Mouse (Mus musculus): ENCODE results near the gene Slc12a1. TPM values are rescaled to one million over a fixed set of nuclear protein-coding genes. Genes with fewer than 3 reads are reported as not detected.

The Slc12a1 gene
- polyA plus RNA-seq, 2 experiments = 0.06 TPM

DNA sequence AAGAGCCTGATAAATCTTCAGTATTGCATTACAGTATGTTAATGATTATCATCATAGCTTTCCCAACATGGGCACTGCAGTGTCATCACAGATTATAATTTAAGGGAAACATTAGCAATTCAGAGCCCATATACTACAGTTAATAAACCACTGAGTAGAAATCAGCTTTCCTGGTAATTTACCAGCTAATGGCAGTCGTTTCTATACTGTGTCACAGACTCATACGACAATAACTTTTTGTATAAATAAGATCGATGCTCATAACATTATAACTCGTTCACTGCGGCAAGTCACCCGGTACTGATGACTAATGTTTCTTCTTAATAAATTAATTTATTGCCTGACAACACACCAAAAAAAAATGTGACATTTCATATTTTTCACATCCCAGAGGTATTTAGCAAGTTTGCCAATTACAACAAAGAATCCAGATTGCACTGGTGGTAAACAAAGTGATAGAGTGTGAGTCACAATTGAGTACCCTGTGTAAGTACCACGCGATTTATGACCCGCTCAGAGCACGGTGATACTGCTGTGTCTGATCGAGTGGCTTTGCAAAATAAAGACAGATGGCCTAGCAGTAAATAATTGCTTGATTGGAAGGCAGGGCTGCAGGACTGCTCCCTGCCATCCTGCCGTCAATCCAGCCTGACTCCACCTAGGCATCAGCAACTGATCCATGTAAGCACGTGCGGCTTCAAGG lies 56.7 kb downstream of the Slc12a1 start:
- no peaks in the 10 kb centered on the region for H3K27me3 ChIP-seq (ENCODE audit: control insufficient read depth, insufficient read depth, low read length)
- no peak for TF ChIP-seq POLR2A (IDR thresholded peaks at IDR 0.05; ENCODE audit: borderline replicate concordance, extremely low read depth, insufficient read depth, insufficient read length)
- no peaks in the 10 kb centered on the region for H3K36me3 ChIP-seq (ENCODE audit: control insufficient read depth, insufficient read depth, low read length)
- WGBS = 46% methylated on average over 14 of the region's 14 CpGs
- DNase-seq (ENCODE audit: low spot score) = no peak
- no peaks in the 10 kb centered on the region for H3K4me1 ChIP-seq (ENCODE audit: control insufficient read depth, insufficient read depth, low read length)
- no peaks in the 10 kb centered on the region for H3K9me3 ChIP-seq (ENCODE audit: control insufficient read depth, low read length)
- no peak overlapping the region for H3K4me3 ChIP-seq (replicated peaks; ENCODE audit: low read length)
- no peak overlapping the region for H3K27ac ChIP-seq (replicated peaks; ENCODE audit: low read depth, low read length)
- ATAC-seq (ENCODE audit: low FRiP score, low read depth) = no peak
- H3K4me2 ChIP-seq (replicated peaks; ENCODE audit: low read depth, low read length, severe bottlenecking) = no peak overlapping the region
- no peak overlapping the region for H3K9ac ChIP-seq (ENCODE audit: low read depth, low read length, severe bottlenecking)

DNA sequence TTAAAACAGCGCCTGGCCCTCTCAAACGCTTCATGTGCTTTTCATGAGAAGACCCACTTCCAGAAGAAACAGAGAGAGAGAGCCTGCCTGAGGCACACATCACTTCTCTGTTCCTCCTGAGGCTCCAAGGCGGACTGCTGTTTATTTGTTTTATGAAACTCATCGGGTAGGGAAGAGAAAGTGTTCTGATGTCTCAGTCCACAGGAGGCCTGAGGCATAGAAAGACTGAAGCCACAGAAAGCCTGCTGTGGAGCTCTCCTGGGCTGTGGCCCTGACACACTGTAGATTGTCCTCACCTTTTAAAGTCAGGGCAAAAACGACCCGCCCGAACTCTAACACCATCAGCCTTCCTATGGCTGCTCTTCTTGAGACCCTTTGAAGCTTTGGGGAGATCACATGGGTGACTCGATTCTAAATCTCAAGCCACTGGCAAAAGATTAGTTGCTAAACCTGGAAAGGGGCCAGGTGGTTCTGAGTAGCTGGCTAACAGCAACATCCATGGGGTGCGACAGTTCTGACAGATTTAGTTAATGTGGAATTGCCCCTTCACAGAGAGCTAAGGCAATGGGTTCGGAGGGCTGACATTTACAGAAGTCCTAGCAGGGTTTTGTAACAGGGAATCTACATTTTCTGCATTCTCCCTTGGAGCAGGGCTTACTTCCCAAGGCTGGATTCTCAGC lies 59.7 kb downstream of the Slc12a1 start:
- H3K4me2 ChIP-seq (replicated peaks; ENCODE audit: low read depth, low read length, severe bottlenecking) = no peak overlapping the region
- H3K4me3 ChIP-seq (replicated peaks; ENCODE audit: low read length) = no peak overlapping the region
- no peak overlapping the region for H3K9ac ChIP-seq (ENCODE audit: low read depth, low read length, severe bottlenecking)
- 53% methylated on average over 10 of the region's 10 CpGs for whole genome bisulfite sequencing
- no peak for TF ChIP-seq POLR2A (IDR thresholded peaks at IDR 0.05; ENCODE audit: borderline replicate concordance, extremely low read depth, insufficient read depth, insufficient read length)
- H3K9me3 ChIP-seq (ENCODE audit: control insufficient read depth, low read length) = no peaks in the 10 kb centered on the region
- ATAC-seq (ENCODE audit: low FRiP score, low read depth) = no peak
- no peaks in the 10 kb centered on the region for H3K27me3 ChIP-seq (ENCODE audit: control insufficient read depth, insufficient read depth, low read length)
- H3K36me3 ChIP-seq (ENCODE audit: control insufficient read depth, insufficient read depth, low read length) = no peaks in the 10 kb centered on the region
- no peak for DNase-seq (ENCODE audit: low spot score)
- H3K27ac ChIP-seq (replicated peaks; ENCODE audit: low read depth, low read length) = no peak overlapping the region
- no peaks in the 10 kb centered on the region for H3K4me1 ChIP-seq (ENCODE audit: control insufficient read depth, insufficient read depth, low read length)

DNA sequence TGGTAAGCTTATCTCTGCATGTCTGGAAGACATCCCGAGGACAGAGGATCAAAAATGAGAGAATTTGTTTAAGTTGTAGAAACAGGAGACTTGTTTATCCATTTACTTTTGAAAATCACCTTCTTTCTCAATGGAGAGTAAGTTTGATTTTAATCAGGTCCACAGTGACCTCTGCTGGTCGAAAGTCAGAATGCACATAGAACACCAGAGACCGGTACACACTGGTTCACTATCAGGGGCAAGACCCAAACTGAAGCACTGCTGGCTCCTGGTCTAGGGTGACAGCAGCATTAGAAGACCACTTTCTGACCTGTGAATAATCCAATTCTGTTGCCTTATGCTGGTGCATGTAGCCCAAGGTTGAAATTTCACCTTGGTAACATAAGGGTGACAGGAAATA lies 62.3 kb downstream of the Slc12a1 start:
- under 1% methylated on average over 3 of the region's 3 CpGs for WGBS

DNA sequence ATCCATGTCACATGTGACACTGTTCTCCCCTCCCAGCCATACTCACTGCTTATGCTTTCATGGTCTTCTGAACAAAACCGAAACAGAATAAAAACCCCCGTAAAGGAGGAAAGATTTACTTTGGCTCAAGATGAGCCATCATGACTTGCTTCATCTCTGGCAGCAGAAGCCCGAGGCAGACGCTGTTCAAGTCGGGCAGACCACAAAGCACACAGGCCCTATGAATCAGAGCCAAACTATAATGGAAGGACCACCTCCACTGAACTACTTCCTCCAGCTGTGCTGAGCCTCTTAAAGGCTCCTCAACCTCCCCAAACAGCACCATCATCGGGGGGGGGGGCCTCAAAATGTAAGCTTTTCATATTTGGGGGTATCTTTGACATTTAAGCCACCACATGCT lies 65.0 kb downstream of the Slc12a1 start:
- Histone ChIP-seq H3K27me3 (ENCODE audit: control insufficient read depth, insufficient read depth, low read length) (no peaks in the 10 kb centered on the region), H3K36me3 (ENCODE audit: control insufficient read depth, insufficient read depth, low read length) (no peaks in the 10 kb centered on the region), H3K4me3 (replicated peaks; ENCODE audit: low read length) (no peak overlapping the region), H3K9me3 (ENCODE audit: control insufficient read depth, low read length) (no peaks in the 10 kb centered on the region), H3K4me2 (replicated peaks; ENCODE audit: low read depth, low read length, severe bottlenecking) (no peak overlapping the region), H3K9ac (ENCODE audit: low read depth, low read length, severe bottlenecking) (no peak overlapping the region), H3K27ac (replicated peaks; ENCODE audit: low read depth, low read length) (no peak overlapping the region), H3K4me1 (ENCODE audit: control insufficient read depth, insufficient read depth, low read length) (no peaks in the 10 kb centered on the region)
- DNase-seq (ENCODE audit: low spot score) (no peak), ATAC-seq (ENCODE audit: low FRiP score, low read depth) (no peak)
- WGBS = 57% methylated on average over 6 of the region's 6 CpGs
- TF ChIP-seq POLR2A (IDR thresholded peaks at IDR 0.05; ENCODE audit: borderline replicate concordance, extremely low read depth, insufficient read depth, insufficient read length) = no peak

More for the DNA sequence above, 62.3 kb downstream of the Slc12a1 start:
- Histone ChIP-seq H3K4me3 (replicated peaks; ENCODE audit: low read length) (no peak overlapping the region), H3K4me2 (replicated peaks; ENCODE audit: low read depth, low read length, severe bottlenecking) (no peak overlapping the region), H3K27me3 (ENCODE audit: control insufficient read depth, insufficient read depth, low read length) (no peaks in the 10 kb centered on the region), H3K36me3 (ENCODE audit: control insufficient read depth, insufficient read depth, low read length) (no peaks in the 10 kb centered on the region), H3K9me3 (ENCODE audit: control insufficient read depth, low read length) (no peaks in the 10 kb centered on the region), H3K27ac (replicated peaks; ENCODE audit: low read depth, low read length) (no peak overlapping the region), H3K4me1 (ENCODE audit: control insufficient read depth, insufficient read depth, low read length) (no peaks in the 10 kb centered on the region), H3K9ac (ENCODE audit: low read depth, low read length, severe bottlenecking) (no peak overlapping the region)
- ATAC-seq (ENCODE audit: low FRiP score, low read depth) (peak; percentile 62; the same call in 1 of the 2 replicates), DNase-seq (ENCODE audit: low spot score) (peak; percentile 87)
- TF ChIP-seq POLR2A (IDR thresholded peaks at IDR 0.05; ENCODE audit: borderline replicate concordance, extremely low read depth, insufficient read depth, insufficient read length) = no peak

DNA sequence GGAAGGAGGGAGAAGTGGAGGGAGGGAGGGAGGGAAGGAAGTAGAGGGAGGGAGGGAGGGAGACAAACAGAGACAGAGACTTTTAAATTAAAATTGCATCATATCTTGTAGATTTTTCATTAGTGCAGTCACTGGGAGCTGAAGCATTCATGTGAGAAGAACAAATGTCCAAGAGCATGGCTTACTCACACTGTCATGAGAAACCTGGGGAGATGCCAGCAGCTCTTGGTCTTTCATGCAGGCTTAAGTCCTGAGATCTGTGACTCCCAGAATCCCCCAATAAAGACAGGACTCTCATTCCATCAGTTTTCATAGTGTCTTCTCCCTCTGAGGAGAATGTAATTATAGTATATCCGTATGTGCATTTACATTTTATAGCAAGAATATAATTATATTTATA lies 66.3 kb downstream of the Slc12a1 start:
- 81% methylated on average over 1 of the region's 1 CpGs for WGBS
- Histone ChIP-seq H3K9ac (ENCODE audit: low read depth, low read length, severe bottlenecking) (no peak overlapping the region), H3K36me3 (ENCODE audit: control insufficient read depth, insufficient read depth, low read length) (no peaks in the 10 kb centered on the region), H3K4me2 (replicated peaks; ENCODE audit: low read depth, low read length, severe bottlenecking) (no peak overlapping the region), H3K27ac (replicated peaks; ENCODE audit: low read depth, low read length) (no peak overlapping the region), H3K4me3 (replicated peaks; ENCODE audit: low read length) (no peak overlapping the region), H3K27me3 (ENCODE audit: control insufficient read depth, insufficient read depth, low read length) (no peaks in the 10 kb centered on the region), H3K9me3 (ENCODE audit: control insufficient read depth, low read length) (no peaks in the 10 kb centered on the region), H3K4me1 (ENCODE audit: control insufficient read depth, insufficient read depth, low read length) (no peaks in the 10 kb centered on the region)
- DNase-seq (ENCODE audit: low spot score) (no peak), ATAC-seq (ENCODE audit: low FRiP score, low read depth) (no peak)
- TF ChIP-seq POLR2A (IDR thresholded peaks at IDR 0.05; ENCODE audit: borderline replicate concordance, extremely low read depth, insufficient read depth, insufficient read length) = no peak
